Mouse (Mus musculus): ENCODE data around the gene Jph4.

Jph4 gene

DNA sequence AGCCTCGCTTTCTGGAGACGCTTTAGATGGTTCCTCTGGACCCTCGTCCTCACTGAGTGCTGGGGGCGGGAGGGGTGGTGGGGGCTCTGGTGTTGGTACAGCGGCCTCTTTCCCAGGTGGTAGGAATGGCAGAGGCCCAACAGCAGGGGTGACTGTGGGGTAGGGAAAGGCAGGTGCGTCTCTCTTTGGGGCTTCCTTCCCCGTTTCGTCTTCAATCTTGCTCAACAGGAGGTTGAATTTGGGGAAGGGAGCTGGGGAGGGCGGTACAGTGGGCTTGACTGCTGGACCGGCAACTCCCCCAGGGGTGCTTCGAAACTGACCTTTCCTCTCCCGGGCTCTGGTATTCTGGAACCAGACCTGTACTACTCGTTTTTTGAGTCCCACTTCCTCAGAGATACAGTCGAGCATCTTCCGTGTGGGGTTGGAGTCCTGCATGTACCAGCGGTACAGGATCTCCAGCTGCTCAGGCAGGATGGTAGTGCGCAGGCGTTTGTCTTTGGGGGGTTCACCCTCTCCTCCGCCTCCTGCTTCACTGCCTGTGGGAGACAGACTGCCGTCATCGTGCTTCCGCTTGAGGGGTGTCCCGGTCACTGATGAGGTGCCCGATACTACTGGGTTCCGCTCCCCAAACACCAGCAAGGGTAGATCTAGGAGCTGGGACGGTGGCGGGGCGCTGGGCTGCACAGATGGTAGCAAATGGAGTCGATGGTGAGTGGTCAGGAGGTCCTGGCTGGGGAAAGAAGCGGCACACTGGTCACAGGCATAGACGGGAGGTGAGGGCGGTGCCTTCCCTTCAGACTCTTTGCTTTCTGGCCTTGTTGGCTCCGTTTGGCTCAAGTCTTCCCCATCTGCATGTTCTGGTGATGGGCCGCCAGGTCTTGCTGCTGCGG, 52.0 kb downstream of the Jph4 start:
- DNase-seq (ENCODE audit: inconsistent ontology term) = no peak

DNA sequence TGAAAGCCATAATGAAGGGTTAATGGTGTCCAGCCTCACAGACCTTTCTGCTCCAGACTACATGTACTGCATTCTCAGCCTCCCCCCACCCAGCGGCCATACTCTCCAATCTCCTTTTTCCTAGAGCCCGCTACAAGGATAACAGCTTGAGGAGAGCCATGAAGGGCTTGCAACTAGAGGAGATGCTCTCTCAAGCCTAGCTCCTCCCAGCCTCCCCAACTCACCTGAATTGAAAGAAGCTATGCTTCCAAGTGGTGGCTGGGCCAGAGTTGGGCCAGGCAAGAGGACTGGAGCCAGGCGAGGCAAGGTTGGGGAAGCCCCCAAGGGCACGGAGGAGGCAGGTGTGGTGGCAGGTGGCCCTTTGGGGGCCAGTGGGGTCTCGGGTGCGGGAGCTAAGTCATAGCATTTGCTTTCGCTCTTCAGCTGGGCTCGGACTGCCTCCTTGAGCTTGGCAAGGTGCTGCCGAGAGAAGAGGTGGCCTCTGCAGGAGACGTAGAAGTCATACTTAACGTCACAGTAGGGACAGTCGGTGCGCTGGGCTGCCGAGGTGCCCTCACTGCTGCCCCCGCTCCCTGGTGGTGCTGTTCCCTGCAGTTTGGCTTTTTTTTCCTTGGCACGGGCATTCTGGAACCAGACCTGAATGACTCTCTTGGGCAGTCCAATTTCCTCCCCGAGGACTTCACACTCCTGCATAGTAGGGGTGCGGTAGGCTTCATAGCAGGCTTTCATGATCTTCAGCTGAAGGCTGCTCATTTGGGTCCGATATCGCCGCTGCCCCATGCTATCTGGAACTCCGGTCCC, 53.0 kb downstream of the Jph4 start:
- no peak for DNase-seq (ENCODE audit: inconsistent ontology term)

DNA sequence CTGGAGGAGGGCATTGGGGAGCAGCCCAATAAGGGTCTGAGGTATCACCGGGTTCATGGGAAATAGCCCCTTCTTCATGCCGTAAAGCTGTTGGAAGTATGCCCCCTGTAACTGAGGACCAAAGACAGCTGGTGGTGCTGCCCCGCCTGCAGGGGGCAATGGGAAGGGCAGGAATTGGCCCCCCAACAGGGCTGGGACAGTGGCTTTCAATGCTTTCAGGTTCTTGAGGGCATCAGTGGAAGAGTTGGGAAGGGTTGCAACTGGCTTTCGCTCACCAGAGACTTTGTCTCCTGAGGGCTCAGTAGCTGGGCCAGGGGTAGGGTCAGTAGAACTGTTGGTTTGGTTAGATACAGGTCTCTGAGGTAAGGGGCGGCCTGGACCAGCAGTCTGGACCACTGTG, 53.6 kb downstream of the Jph4 start:
- no peak for DNase-seq (ENCODE audit: inconsistent ontology term)

DNA sequence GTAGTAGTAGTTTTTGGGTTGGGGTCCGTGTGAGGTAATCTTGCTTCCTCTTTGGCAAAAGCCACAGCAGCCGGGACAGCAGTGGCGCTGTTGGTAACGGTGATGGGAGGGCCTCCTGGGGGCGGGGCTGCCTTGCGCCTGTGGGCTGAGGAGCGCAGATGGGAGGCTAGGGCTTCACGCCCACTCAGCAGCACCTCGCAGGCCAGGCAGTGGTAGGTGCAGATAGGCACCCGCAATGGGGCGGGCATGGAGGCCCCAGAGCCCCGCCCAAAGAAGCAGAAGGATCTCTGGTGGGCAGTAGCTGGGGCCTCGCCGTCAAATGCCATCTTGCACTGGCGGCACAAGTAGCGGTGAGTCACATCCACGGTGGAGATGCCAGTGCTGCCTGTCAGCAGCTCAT, 54.1 kb downstream of the Jph4 start:
- no peak for DNase-seq (ENCODE audit: inconsistent ontology term)

DNA sequence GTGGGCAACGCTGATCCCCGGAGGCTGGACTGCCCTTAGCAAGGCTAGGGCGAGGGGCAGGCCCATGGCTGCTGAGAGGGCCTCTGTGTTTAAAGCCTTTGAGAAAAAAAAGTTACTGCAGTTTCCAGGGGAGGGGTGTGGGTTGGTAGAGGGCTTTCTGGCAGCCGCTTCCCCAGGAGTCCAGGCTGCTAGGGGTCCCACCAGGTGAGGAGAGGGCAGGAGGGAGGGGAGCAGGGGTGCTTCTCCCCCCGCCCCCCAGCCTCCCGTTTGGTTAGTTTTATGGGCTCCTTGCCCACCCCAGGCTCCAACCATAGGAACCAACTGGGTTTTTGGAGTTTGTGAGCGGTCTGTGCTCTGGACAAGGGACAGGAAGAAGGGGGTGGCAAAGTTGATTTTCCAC, 54.9 kb downstream of the Jph4 start:
- DNase-seq (ENCODE audit: inconsistent ontology term) = no peak

GRCm38 (mm10) chr14:55059931-55060330, 56.8 kb downstream of the Jph4 start:
- no peak for DNase-seq (ENCODE audit: inconsistent ontology term)

GRCm38 (mm10) chr14:55059009-55059408, 57.7 kb downstream of the Jph4 start:
- no peak for DNase-seq (ENCODE audit: inconsistent ontology term)
